Mouse (Mus musculus) CD8-positive naive resting alpha-beta T cell, adult 2 months (primary cell): ENCODE measurements around the gene Cops7b.

Source experiments
- DNase-seq, 2 experiments: peaks; one replicate each; pipeline ENCODE4 v3.0.0; 2022; ENCODE audit warnings: low read depth in 2 of 2, low spot score in 2 of 2

Cops7b gene

DNA sequence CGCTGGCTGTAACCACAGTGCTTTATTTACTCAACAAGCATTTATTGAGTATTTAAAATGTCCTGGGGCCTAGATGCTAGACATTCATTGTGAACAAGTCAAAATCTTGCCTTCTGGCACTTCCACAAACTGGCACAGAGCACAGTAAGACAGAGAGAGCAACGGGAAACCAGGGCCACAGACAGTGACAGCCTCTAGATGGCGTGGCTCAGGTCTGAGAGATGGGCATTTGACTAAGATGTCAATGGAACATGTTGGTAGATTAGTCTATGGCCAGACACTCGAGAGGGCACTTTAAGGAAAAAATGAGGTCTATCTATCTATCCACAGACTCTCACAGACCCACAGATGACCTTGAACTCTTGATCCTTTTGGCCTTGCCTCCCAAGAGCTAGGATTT lies 70.0 kb downstream of the Cops7b start:
- DNase-seq: no peak

GRCm38 (mm10) chr1:86657071-86657470 lies 74.4 kb downstream of the Cops7b start:
- no peak for DNase-seq
